29 mouse cellular contexts compared by ENCODE assay signal in the genomic region with DNA sequence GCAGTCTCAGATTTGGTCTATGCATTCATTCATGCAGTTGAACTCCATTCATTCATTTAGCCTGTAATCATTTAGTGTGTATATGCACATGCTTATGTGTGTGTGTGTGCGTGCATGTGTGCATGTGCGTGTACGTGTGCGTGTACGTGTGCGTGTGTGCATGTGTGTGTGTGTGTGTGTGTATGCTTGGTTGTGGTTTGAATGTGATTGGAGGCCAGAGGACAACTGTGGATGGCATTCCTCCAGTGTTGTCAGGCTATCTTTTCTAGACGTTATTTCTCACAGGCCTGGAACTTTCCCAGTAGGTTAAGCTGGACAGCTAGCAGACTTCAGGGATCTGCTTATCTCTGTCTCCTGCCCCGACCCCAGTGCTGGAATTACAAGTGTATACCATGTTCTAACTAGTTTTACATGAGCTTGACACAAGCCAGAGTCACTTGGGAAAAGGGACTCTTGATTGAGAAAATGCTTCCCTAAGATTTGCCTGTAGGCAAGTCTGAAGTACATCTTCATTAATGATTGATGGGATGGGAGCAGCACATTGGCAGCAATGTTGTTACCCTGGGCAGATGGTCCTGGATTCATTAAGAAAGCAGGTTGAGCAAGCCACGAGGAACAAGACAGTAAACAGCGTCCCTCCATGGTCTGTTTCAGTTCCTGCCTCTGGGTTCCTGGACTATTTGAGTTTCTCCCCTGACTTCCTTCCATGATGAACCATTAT. TPM values are rescaled to one million over a fixed set of nuclear protein-coding genes. Genes with fewer than 3 reads are reported as not detected.
DNase-seq lines count a peak whose midpoint lies in the region; ATAC-seq lines count a peak whose summit lies in the region.
"Had no signal": no experiment of that assay in that cellular context is flagged by ENCODE, and none has a peak within 500 bp of the region (broad histone marks: within the 10 kb centered on the region; RNA-seq: fewer than 3 reads in every experiment).

No protein-coding gene starts in this region.

- no peaks in the 10 kb centered on the region for H3K36me3 ChIP-seq in kidney, embryonic 15.5 days
- H3K36me3 ChIP-seq in intestine, embryonic 16.5 days (ENCODE audit: control insufficient read depth, insufficient read depth, low read length): no peaks in the 10 kb centered on the region
- H3K36me3 ChIP-seq: embryonic facial prominence, embryonic 15.5 days; forebrain, embryonic 15.5 days; heart, embryonic 13.5 days; limb, embryonic 12.5 days; liver, embryonic 13.5 days; neural tube, embryonic 12.5 days; stomach, embryonic 15.5 days had no signal

- DNase-seq in kidney, adult 18-20 months: peak; percentile 44
- peak; percentile 84 for DNase-seq in kidney, adult 9 months
- DNase-seq in kidney, postnatal 36 days: peak; percentile 36 to 76
- no peak for DNase-seq in ovary, adult 18-20 months (ENCODE audit: low spot score)
- DNase-seq: adrenal gland, adult 8-10 months; B cell, adult 2 months; cerebellum, adult 18-20 months; cerebellum, postnatal 25 days; heart, adult 18-20 months; heart, postnatal 14 days; liver, embryonic 13.5 days; lung, adult 2 months; lung, postnatal 14 days; midbrain, embryonic 14.5 days; right cerebral cortex, adult 18-20 months; right cerebral cortex, postnatal 4 days; thymus, postnatal 36 days had no signal

- no peak; the same call in 1 of the 2 replicates for ATAC-seq in kidney, embryonic 15.5 days (replicated peaks; ENCODE audit: low FRiP score)
- ATAC-seq in intestine, embryonic 16.5 days: peak; percentile 95
- no peak for ATAC-seq in megakaryocyte, adult 5-6 weeks (ENCODE audit: poor library complexity, severe bottlenecking)
- ATAC-seq: forebrain, embryonic 15.5 days had no signal

- no peak overlapping the region for H3K4me3 ChIP-seq in kidney, embryonic 15.5 days (replicated peaks)
- H3K4me3 ChIP-seq in intestine, embryonic 16.5 days (ENCODE audit: low read length): no peak overlapping the region
- H3K4me3 ChIP-seq: embryonic facial prominence, embryonic 15.5 days; forebrain, embryonic 15.5 days; heart, embryonic 13.5 days; layer of hippocampus, adult 2 months; limb, embryonic 12.5 days; liver, embryonic 13.5 days; neural tube, embryonic 12.5 days; stomach, embryonic 15.5 days had no signal

- no peak overlapping the region for H3K9ac ChIP-seq in kidney, embryonic 15.5 days
- no peak overlapping the region for H3K9ac ChIP-seq in intestine, embryonic 16.5 days (ENCODE audit: low read depth, low read length)
- H3K9ac ChIP-seq: embryonic facial prominence, embryonic 15.5 days; forebrain, embryonic 15.5 days; heart, embryonic 13.5 days; limb, embryonic 12.5 days; liver, embryonic 13.5 days; neural tube, embryonic 12.5 days; stomach, embryonic 15.5 days had no signal

- WGBS in kidney, embryonic 15.5 days: 84% methylated on average over 10 of the region's 10 CpGs
- 69% methylated on average over 10 of the region's 10 CpGs for WGBS in intestine, embryonic 16.5 days

- H3K4me1 ChIP-seq in kidney, embryonic 15.5 days: peaks cover 9% of the 10 kb centered on the region; the same call in 1 of the 2 replicates
- no peaks in the 10 kb centered on the region for H3K4me1 ChIP-seq in intestine, embryonic 16.5 days (ENCODE audit: control insufficient read depth, insufficient read depth, low read length)
- H3K4me1 ChIP-seq: embryonic facial prominence, embryonic 15.5 days; forebrain, embryonic 15.5 days; heart, embryonic 13.5 days; limb, embryonic 12.5 days; liver, embryonic 13.5 days; neural tube, embryonic 12.5 days; stomach, embryonic 15.5 days had no signal

- no peak overlapping the region for H3K4me2 ChIP-seq in kidney, embryonic 15.5 days
- H3K4me2 ChIP-seq in intestine, embryonic 16.5 days (ENCODE audit: low read depth, low read length): peak overlapping the region; percentile 23; the same call in 1 of the 2 replicates
- H3K4me2 ChIP-seq: embryonic facial prominence, embryonic 15.5 days; forebrain, embryonic 15.5 days; heart, embryonic 13.5 days; limb, embryonic 12.5 days; liver, embryonic 13.5 days; neural tube, embryonic 12.5 days; stomach, embryonic 15.5 days had no signal

- H3K9me3 ChIP-seq in kidney, embryonic 15.5 days (replicated peaks): no peaks in the 10 kb centered on the region
- no peaks in the 10 kb centered on the region for H3K9me3 ChIP-seq in intestine, embryonic 16.5 days (ENCODE audit: control insufficient read depth, low read length)
- H3K9me3 ChIP-seq: embryonic facial prominence, embryonic 15.5 days; forebrain, embryonic 15.5 days; heart, embryonic 13.5 days; limb, embryonic 12.5 days; liver, embryonic 13.5 days; neural tube, embryonic 12.5 days; stomach, embryonic 15.5 days had no signal

- no peak overlapping the region for H3K27ac ChIP-seq in kidney, embryonic 15.5 days
- 0 out of 2 replicates have a peak overlapping the region, but pooled peaks have one; percentile 21 for H3K27ac ChIP-seq in intestine, embryonic 16.5 days (ENCODE audit: low read length)
- H3K27ac ChIP-seq: embryonic facial prominence, embryonic 15.5 days; forebrain, embryonic 15.5 days; heart, embryonic 13.5 days; layer of hippocampus, adult 2 months; limb, embryonic 12.5 days; liver, embryonic 13.5 days; neural tube, embryonic 12.5 days; stomach, embryonic 15.5 days had no signal

- H3K27me3 ChIP-seq in kidney, embryonic 15.5 days: no peaks in the 10 kb centered on the region
- no peaks in the 10 kb centered on the region for H3K27me3 ChIP-seq in intestine, embryonic 16.5 days (replicated peaks; ENCODE audit: control insufficient read depth, insufficient read depth, low read length)
- H3K27me3 ChIP-seq: embryonic facial prominence, embryonic 15.5 days; forebrain, embryonic 15.5 days; heart, embryonic 13.5 days; limb, embryonic 12.5 days; liver, embryonic 13.5 days; neural tube, embryonic 12.5 days; stomach, embryonic 15.5 days had no signal

RNA-seq across cellular contexts. Expression of a gene that starts 43.3 kb away (rescaled TPM):
- 0.18 and 0.23 TPM in 2 replicates for polyA plus RNA-seq in kidney, embryonic 15.5 days (2015; fragmentation: Nextera tagmentation; extraction: Ambion mirVana)
- 0.06 and 0.18 TPM in 2 replicates for polyA plus RNA-seq in intestine, embryonic 16.5 days (2015; fragmentation: Nextera tagmentation; extraction: Ambion mirVana)
- not detected in 2 replicates for total RNA-seq in megakaryocyte, adult 5-6 weeks (2015)
- not detected in 2 replicates for total RNA-seq in megakaryocyte, adult 5-6 weeks (2017)
- total RNA-seq: megakaryocyte progenitor cell, adult 5-6 weeks; MEL had no signal
